Mouse (Mus musculus) spleen, postnatal 36 days (tissue): ENCODE data around the gene Nlrc3.
"Not testable (repeated sequence)": the region's sequence is repeated elsewhere in the genome, so short reads cannot be mapped to it uniquely, and the experiment has no call there.

Source experiments
- DNase-seq, 2 experiments: peaks; one replicate each; pipeline ENCODE4 v3.0.0; 2022; ENCODE audit warnings: low spot score in 2 of 2, mixed read lengths in 1 of 2

Gene Nlrc3

DNA sequence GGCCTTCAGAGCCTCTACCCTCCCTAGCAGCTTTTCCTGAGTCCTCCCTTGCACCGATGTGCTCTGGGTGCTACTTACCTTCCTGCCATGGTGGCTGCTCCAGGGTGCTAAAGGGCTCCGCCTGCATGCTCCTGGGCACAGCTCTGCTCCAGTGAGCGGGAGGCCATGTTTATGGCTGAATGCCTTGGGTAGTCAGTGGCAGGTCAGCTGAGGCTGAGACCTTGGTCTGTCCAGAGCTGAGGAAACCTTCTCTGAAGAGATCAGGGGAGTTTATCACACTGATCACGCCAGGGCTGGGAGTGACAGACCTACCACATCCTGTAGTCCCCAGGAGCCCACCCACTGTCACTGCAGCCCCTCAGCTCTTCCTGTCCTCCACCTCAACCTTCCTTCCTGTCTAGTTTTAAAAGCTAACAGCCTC is at the start of gene Nlrc3:
Nlrc3 (minus strand) TSS at position 382 of the 421 bp plus-strand sequence.
- DNase-seq: peak; percentile 51 to 52

DNA sequence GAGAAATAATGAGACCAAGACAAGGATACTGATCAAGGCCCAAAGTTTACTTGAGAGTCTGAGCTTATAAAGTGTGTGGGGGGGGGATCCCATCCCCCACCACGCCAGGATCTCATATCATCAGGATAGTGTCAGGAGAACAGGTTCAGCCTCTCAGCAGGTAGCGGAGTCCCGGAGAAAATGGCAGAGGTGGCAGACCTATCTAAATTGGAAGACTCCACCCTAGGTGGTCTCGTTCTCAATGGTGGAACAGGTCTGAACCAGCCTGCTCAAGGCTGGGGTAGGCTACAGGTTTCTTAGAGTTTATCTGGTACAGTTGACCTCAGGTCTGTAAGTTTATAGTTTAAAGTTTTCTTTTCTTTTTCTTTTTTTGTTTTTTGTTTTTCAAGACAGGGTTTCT is 46.3 kb upstream of the Nlrc3 start:
- no peak for DNase-seq

DNA sequence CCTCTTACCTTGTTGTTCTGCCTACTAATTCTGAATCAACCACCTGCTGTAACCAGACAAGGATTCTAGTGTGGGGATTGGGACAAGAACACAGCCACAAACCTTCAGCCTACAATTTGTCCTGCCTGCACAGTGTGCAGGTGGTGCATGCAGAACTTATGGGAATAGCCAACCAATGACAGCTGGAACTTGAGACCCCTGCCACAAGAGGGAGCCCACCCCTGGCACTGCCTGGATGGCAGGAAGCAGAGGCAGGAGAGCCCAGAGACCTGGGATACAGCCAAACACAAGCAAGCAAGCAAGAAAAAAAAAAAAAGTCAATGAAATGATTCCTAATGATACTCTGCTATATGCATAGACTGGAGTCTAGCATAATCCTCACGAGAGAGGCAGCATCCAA is 44.8 kb upstream of the Nlrc3 start:
- DNase-seq: no peak

DNA sequence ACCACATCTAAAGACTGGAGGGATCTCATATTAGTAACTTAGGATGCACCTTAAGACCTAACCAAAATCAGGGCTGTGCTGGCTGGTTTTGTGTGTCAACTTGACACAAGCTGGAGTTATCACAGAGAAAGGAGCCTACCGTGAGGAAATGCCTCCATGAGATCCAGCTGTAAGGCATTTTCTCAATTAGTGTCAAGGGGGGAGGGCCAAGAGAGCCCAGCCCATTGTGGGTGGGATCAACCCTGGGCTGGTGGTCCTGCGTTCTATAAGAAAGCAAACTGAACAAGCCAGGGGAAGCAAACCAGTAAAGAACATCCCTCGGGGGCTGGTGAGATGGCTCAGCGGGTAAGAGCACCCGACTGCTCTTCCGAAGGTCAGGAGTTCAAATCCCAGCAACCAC is 41.0 kb upstream of the Nlrc3 start:
- not testable (repeated sequence) for DNase-seq

DNA sequence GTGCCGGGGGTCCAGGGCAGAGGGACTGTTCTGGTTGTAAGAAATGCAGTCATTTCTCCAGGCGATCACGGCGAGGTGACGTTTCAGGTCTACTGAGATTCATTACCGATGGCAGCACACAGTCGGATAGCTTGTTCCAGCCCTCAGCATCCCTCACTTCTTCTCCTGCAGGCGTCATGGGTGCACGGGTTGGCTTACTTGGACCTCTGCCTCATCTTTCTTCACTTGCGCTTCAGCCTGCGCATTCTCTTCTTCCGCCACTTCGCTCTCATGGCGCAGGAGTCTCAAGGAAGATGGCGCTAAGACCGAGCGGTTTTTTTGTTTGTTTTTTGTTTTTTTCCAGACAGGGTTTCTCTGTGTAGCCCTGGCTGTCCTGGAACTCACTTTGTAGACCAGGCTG is 40.4 kb upstream of the Nlrc3 start:
- not testable (repeated sequence) for DNase-seq

- DNase-seq: no peak
Observed at GRCm38 (mm10) chr16:4014040-4014668, 37.7 kb upstream of the Nlrc3 start.

- DNase-seq: no peak
Observed at GRCm38 (mm10) chr16:4012882-4013570, 36.6 kb upstream of the Nlrc3 start.

- DNase-seq: peak; percentile 95
Observed at GRCm38 (mm10) chr16:4003489-4004398, 27.3 kb upstream of the Nlrc3 start, which contains the start of gene Slx4. TSS of gene Slx4 (minus strand) at chr16:4003770.

DNA sequence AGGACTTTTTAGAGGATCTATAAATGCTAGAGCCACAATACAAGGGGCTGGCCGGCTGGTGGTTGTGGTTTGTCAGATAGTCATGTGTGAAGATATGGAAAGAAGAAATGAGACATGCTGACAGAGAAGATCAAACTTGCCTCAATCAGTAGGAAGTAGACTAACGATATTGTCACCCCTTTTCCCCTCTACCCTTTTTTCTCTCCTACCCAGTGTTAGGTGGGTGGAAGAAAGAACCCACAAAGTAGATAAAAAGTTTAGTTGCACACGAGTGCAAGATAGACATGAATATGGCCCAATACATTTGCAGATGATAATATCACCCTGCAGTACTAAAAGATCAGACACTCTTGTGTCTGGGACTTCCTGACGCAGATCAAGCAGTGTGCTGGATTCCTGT is 12.0 kb upstream of the Nlrc3 start:
- DNase-seq: no peak

- peak; percentile 71 to 72 for DNase-seq
Observed at GRCm38 (mm10) chr16:3983146-3983700, 6.8 kb upstream of the Nlrc3 start.

DNA sequence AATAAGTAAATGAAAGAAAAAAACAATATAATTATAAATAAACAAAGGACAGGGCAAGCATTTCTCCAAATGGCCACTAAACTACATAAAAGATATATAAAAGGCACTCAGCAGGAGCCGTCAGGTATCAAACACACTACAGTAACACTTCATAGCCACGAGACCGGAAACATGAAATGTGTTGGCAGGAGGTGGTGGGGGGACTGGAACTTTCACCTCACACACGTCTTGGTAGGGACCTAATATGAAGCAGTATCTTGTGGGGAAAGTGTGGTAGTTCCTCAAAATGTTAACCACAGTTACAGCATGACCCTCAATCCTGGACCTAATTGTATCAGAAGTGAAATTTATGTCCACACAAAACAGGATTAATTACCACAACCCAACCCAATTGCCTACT is 5.7 kb upstream of the Nlrc3 start:
- peak; percentile 45 to 55 for DNase-seq

- no peak for DNase-seq
Observed at GRCm38 (mm10) chr16:3976712-3977111, 280 bp upstream of the Nlrc3 start.

DNA sequence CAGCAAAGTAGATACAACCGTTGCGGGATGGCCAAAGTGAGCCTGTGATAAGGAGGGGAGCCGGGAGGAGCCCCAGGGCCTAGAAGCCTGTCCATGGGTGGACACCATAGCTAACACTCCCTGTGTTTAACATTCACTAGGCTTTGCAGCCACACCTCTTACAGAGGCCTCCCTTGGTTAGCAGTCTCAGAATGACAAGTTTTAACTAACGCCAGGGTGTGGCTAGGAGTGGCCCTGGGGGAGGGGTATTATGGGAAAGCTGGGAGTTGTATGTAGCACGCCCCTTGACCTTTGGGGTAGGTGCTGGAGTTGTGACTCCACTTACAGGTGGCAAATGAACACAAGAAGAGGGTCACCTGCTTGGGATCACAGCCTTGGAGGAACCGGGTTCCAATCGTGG is 774 bp downstream of the Nlrc3 start:
- DNase-seq: no peak

DNA sequence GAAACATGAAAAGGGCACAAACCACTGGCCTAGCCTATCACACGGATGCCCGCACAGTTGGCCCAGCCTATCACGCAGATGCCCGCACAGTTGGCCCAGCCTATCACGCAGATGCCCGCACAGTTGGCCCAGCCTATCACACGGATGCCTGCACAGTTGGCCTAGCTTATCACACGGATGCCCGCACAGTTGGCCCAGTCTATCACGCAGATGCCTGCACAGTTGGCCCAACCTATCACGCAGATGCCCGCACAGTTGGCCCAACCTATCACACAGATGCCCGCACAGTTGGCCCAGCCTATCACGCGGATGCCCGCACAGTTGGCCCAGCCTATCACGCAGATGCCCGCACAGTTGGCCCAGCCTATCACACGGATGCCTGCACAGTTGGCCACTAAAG is 2.0 kb downstream of the Nlrc3 start:
- not testable (repeated sequence) for DNase-seq

DNA sequence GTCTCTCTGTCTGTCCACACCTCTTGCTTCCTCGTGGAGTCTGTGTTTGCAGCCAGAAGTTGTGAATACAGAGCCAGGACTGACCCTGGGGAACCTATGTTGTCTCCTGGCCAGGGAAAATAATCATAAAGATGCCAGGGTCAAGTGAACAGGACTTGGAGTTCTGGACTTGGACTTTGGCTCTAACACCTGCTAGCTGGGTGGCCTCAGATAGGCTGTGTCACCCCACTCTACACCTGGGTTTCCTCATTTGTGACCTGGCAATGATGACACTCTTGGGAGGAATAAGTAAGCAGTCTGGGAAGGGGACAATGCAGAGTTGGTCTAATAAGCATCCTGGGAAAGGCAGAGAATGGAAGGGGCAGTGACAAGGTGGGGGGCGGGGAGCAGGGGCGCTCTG is 10.9 kb downstream of the Nlrc3 start:
- no peak for DNase-seq

DNA sequence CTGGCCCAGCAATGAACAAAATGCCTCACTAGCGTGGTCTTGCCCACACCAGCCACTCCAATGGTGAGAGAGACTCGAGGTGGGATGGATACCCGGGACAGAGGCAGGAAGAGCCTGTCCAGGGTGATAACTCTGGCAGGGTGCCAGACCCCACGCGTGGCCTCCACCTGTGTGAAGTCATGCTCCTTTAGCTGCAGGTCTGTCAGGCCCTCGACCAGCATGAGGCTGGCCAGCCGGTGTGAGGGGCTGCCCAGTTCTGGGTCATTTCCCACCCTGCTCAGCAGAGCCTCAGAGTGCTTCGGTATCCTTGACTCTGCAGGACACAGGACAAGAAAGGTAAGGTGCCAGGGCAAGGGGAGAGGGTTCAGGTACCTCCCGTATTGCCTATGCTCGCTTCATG is 11.4 kb downstream of the Nlrc3 start:
- no peak for DNase-seq

GRCm38 (mm10) chr16:3959261-3959660 is 17.2 kb downstream of the Nlrc3 start:
- DNase-seq: no peak

DNA sequence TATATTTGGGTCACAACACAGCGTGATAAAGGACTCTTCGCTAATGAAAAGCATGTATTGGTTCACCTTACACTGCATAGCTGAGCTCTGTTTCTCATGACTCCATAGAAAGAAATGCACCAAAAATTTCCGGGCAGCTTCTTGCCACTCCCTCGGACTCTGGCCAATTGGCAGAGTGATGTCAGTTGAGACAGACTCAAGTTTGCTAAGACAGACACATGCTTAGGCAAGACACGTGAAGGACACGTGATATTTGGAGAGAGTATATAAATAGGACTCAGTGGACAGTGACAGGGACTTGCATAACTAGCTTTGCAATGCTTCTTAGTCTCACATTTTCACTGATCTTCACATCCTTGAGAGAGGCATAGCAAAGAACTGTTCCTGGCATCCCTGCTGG is 20.1 kb downstream of the Nlrc3 start:
- no peak for DNase-seq

DNA sequence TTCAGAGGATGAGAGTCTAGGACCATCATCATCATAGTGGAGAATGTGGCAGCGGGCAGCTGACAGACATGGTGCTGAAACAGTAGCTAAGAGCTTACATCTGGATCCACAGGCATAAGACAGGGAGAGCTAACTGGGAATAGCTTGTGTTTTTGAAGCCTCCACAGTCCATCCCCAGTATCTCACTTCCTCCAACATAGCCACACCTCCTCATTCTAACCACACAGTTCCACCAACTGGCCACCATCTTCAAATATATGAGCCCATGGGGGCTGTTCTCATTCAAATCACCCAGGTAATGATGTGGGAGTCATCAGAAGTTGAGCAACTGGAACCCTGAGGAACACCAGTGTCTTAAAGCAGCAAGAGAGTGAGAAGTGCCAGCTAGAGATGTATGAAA is 25.3 kb downstream of the Nlrc3 start:
- no peak for DNase-seq

DNA sequence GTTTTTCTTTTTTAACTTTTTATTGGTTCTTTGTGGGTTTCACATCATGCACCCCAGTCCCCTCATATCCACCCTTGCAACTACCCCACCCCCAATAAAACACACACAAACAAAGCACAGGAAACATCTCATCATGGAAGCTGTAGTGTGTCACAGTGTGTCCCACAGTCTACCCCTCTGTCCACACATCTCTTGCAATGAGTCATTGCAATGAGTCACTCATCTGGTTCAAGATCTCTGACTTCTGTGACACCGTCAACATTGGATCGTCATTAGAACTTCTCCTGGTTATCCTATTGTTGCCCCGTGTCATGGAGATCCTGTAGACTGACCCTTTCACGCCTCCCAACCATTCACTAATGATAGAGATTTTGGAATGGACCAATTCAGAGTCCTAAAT is 41.7 kb downstream of the Nlrc3 start:
- no peak for DNase-seq

DNA sequence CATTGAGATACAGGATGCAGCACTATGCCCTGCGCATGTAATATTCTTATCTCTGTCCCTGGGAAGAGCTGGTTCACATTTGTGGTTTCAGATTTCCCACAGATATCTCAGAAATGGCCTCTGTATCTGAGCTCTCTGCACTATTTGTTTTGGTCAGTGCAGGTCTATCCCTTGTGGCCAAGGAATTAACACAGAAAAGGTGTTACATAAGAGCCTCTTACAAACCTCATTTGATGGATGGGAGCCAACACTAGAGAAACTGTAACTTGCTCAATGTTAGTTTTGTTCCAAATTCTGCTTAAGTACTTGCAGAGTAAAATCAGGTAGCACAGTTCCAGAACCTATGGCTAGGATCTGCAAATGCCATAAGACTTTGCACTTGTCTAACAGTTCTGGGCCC is 42.3 kb downstream of the Nlrc3 start:
- DNase-seq: no peak

GRCm38 (mm10) chr16:3933536-3933935 is 42.9 kb downstream of the Nlrc3 start:
- DNase-seq: no peak
